Mouse (Mus musculus) heart, postnatal 0 days (tissue): ENCODE measurements around the gene Kcnk10. TPM values are rescaled to one million over a fixed set of nuclear protein-coding genes. Genes with fewer than 3 reads are reported as not detected.

Experiments used
- ATAC-seq: fragments of 200-750 bp; cut with Nextera tagmentation; 2 replicates; pipeline ENCODE4 v1.8.0; 2017; ENCODE audit warnings: low read depth, moderate number of reproducible peaks, moderate library complexity; ENCODE audit not compliant: insufficient read depth
- DNase-seq: peaks from one replicate; pipeline ENCODE4 v3.0.0-alpha.2; 2016; ENCODE audit warnings: low spot score
- H3K27ac ChIP-seq: fragments of 300-500 bp; sonication (generic); 2 replicates; pipeline ENCODE4 v1.5.1; 2014; ENCODE audit warnings: low read depth, mild to moderate bottlenecking
- H3K27me3 ChIP-seq: fragments of 300-500 bp; sonication (generic); 2 replicates; pipeline ENCODE4 v1.6.1; 2014; ENCODE audit warnings: low read length, mixed read lengths; ENCODE audit not compliant: control insufficient read depth, insufficient read depth
- H3K36me3 ChIP-seq: fragments of 300-500 bp; sonication (generic); replicated peaks from 2 replicates; pipeline ENCODE4 v1.6.1; 2014; ENCODE audit warnings: low read length, mixed read lengths; ENCODE audit not compliant: control insufficient read depth, insufficient read depth
- H3K4me1 ChIP-seq: fragments of 300-500 bp; sonication (generic); 2 replicates; pipeline ENCODE4 v1.6.1; 2014; ENCODE audit warnings: antibody characterized with exemption; ENCODE audit not compliant: control insufficient read depth, insufficient read depth
- H3K4me2 ChIP-seq: fragments of 300-500 bp; sonication (generic); 2 replicates; pipeline ENCODE4 v1.6.1; 2014; ENCODE audit warnings: low read depth, mild to moderate bottlenecking, low read length, moderate library complexity
- H3K4me3 ChIP-seq: fragments of 300-500 bp; sonication (generic); 2 replicates; pipeline ENCODE4 v1.5.1; 2014; ENCODE audit warnings: low read depth, low read length
- H3K9ac ChIP-seq: fragments of 300-500 bp; sonication (generic); replicated peaks from 2 replicates; pipeline ENCODE4 v1.6.1; 2014; ENCODE audit warnings: low read depth, low read length, mixed read lengths
- H3K9me3 ChIP-seq: fragments of 300-500 bp; sonication (generic); replicated peaks from 2 replicates; pipeline ENCODE4 v1.6.1; 2016; ENCODE audit warnings: low read length; ENCODE audit not compliant: control insufficient read depth
- CTCF ChIP-seq: IDR thresholded peaks from 2 replicates; pipeline ENCODE4 v1.5.1; 2016; ENCODE audit warnings: antibody characterized with exemption, control low read depth, low read depth
- EP300 ChIP-seq: IDR thresholded peaks from 2 replicates; pipeline ENCODE4 v1.6.1; 2016; ENCODE audit warnings: antibody characterized with exemption, low read depth
- WGBS: fragments of 180-500 bp; shearing (Covaris S2); extraction: QIAGEN DNeasy Blood & Tissue Kit; methylation state at CpG from one replicate; pipeline ENCODE4 v1.1.7; 2014; 5-methylcytosine and 5-hydroxymethylcytosine counted together
- polyA plus RNA-seq: library from polyadenylated mRNA; unstranded; fragments of >200 nt; fragmentation: Nextera tagmentation; extraction: Ambion mirVana; gene quantifications from 2 replicates; pipeline ENCODE4 v1.2.1, GENCODE M21; 2015
- total RNA-seq: library from RNA; depleted of rRNA; stranded (reverse); fragments of >200 nt; gene quantifications from 2 replicates; pipeline ENCODE4 v1.2.3, GENCODE M21; 2014; ENCODE audit warnings: low replicate concordance

The Kcnk10 gene
- total and polyA plus RNA-seq, 2 experiments from 2014 or later, result not detected

GRCm38 (mm10) chr12:98544545-98545250 lies 33.4 kb downstream of the Kcnk10 start:
- Histone ChIP-seq H3K4me1 (no peaks in the 10 kb centered on the region), H3K9ac (no peak overlapping the region), H3K36me3 (no peaks in the 10 kb centered on the region), H3K27me3 (no peaks in the 10 kb centered on the region), H3K9me3 (no peaks in the 10 kb centered on the region), H3K4me3 (no peak overlapping the region), H3K4me2 (no peak overlapping the region), H3K27ac (no peak overlapping the region)
- DNase-seq (no peak), ATAC-seq (no peak)
- 77% methylated on average over 9 of the region's 9 CpGs for WGBS
- TF ChIP-seq EP300 (no peak), CTCF (no peak)

DNA sequence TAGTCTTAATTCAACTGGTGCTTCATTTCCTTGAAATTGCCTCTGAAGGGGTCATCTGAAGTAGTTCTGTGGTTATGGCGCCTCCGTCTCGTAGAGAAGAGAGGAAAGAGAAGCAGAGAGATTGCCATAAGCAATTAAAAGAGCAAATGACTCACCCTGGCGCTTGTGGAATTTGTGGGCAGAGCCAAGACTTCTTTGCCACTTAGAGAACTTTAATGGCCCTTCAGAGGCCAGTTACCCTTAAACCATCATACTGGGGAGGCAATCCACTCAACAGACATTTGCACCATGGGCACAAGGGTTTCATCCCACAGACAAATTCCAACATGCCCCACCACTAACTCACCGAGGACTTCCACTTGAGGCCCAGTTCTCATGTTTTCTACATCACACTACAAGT lies 41.4 kb downstream of the Kcnk10 start:
- no peak overlapping the region for H3K4me3 ChIP-seq
- ATAC-seq (no peak), DNase-seq (no peak)

DNA sequence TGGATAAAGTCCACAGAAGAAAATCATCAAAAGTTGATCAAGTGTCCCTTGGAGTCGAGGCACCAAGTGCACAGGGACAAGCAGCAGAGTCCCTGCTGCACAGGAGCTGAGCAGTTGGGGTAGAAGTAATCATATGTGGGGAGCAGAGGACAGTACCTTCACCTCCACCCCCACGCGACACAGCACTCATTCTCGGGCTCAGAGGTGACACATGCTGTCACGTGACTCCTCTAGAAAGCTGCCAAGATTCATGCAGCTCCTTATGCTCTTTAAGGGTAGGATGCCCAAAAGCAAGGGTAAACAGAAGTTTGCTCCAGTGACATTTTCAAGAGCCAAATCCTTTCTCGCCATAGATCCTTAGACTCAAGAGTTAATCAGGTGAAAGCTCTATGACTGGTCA lies 42.1 kb downstream of the Kcnk10 start:
- 65% methylated on average over 6 of the region's 6 CpGs for WGBS
- TF ChIP-seq EP300 (no peak), CTCF (no peak)

More for the DNA sequence above, 41.4 kb downstream of the Kcnk10 start:
- no peak overlapping the region for H3K27ac ChIP-seq
- no peaks in the 10 kb centered on the region for H3K27me3 ChIP-seq
- TF ChIP-seq CTCF, result no peak
- no peak for TF ChIP-seq EP300
- no peaks in the 10 kb centered on the region for H3K9me3 ChIP-seq
- H3K9ac ChIP-seq, result no peak overlapping the region
- H3K4me2 ChIP-seq, result no peak overlapping the region
- H3K36me3 ChIP-seq, result no peaks in the 10 kb centered on the region
- no peaks in the 10 kb centered on the region for H3K4me1 ChIP-seq
- 76% methylated on average over 5 of the region's 5 CpGs for WGBS

DNA sequence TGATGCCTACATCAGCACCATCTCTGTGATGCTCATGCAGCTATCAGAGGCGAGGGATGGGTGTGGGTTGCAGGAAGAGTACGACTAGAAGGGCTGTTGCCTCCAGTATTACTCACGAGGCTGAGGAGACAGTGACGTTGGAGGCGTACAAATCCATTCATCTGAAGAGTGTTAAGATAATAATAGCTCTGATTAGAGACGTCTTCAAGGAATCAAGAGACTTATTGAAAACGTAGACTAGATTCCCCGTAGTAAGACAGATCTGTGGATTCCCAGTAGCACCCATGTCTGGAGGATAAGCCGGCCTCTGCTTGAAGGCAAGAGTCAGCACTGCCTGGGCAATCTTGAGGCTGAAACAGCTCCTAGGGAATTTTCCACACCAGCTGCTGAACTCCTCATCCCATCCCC lies 42.6 kb downstream of the Kcnk10 start:
- H3K4me1 ChIP-seq, result no peaks in the 10 kb centered on the region
- 71% methylated on average over 9 of the region's 9 CpGs for WGBS
- no peak for ATAC-seq

More for the DNA sequence above, 42.1 kb downstream of the Kcnk10 start:
- ATAC-seq (no peak), DNase-seq (no peak)
- Histone ChIP-seq H3K4me3 (no peak overlapping the region), H3K4me1 (no peaks in the 10 kb centered on the region), H3K27me3 (no peaks in the 10 kb centered on the region), H3K9ac (no peak overlapping the region), H3K9me3 (no peaks in the 10 kb centered on the region), H3K4me2 (no peak overlapping the region), H3K27ac (no peak overlapping the region), H3K36me3 (no peaks in the 10 kb centered on the region)

GRCm38 (mm10) chr12:98528635-98529034 lies 49.5 kb downstream of the Kcnk10 start:
- Histone ChIP-seq H3K36me3 (no peaks in the 10 kb centered on the region), H3K4me3 (no peak overlapping the region), H3K9ac (no peak overlapping the region), H3K27me3 (no peaks in the 10 kb centered on the region), H3K9me3 (no peaks in the 10 kb centered on the region), H3K4me2 (no peak overlapping the region), H3K4me1 (no peaks in the 10 kb centered on the region), H3K27ac (no peak overlapping the region)
- ATAC-seq, result no peak
- WGBS, result 89% methylated on average over 8 of the region's 8 CpGs
- no peak for TF ChIP-seq CTCF
- TF ChIP-seq EP300, result no peak
- no peak for DNase-seq

More for the DNA sequence above, 42.6 kb downstream of the Kcnk10 start:
- DNase-seq, result no peak
- Histone ChIP-seq H3K36me3 (no peaks in the 10 kb centered on the region), H3K9ac (no peak overlapping the region), H3K27ac (no peak overlapping the region), H3K4me3 (no peak overlapping the region), H3K9me3 (no peaks in the 10 kb centered on the region), H3K4me2 (no peak overlapping the region), H3K27me3 (no peaks in the 10 kb centered on the region)
- TF ChIP-seq EP300 (no peak), CTCF (no peak)

DNA sequence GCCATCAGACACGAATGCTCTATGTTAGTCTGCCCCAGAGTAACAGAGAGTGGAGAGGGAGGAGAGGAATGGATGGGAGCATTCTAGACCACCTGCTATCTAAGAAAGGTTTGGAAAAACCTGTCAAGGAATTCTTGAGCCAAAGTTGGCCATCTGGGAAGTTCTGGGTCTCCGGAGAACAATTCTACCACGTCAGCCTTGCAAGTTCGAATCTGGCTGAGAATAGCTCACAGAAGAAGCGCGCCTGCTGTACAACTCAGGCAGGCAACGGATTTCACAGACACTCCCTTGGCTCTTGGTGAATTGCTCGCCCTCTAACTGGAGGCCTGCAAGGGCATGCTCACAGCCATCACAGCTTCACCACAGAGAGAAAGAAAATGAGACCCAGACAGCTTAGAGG lies 52.7 kb downstream of the Kcnk10 start:
- H3K9me3 ChIP-seq, result no peaks in the 10 kb centered on the region
- H3K4me3 ChIP-seq, result no peak overlapping the region
- no peak overlapping the region for H3K9ac ChIP-seq
- TF ChIP-seq EP300 (no peak), CTCF (no peak)
- no peaks in the 10 kb centered on the region for H3K27me3 ChIP-seq
- H3K36me3 ChIP-seq, result no peaks in the 10 kb centered on the region
- H3K4me1 ChIP-seq, result no peaks in the 10 kb centered on the region
- no peak overlapping the region for H3K27ac ChIP-seq
- no peak for ATAC-seq
- no peak for DNase-seq
- no peak overlapping the region for H3K4me2 ChIP-seq
- 64% methylated on average over 8 of the region's 8 CpGs for WGBS
